Mouse (Mus musculus): ENCODE data around the gene Clstn3.

GRCm38 (mm10) chr6:124458505-124458904 lies 6.1 kb downstream of the Clstn3 start:
- TF ChIP-seq CTCF (IDR thresholded peaks at IDR 0.05; ENCODE audit: borderline replicate concordance, insufficient read depth, low read depth, low read length) (no peak), POLR2A (IDR thresholded peaks at IDR 0.05; ENCODE audit: borderline replicate concordance, insufficient read depth, low read length) (no peak)

All from cerebellum, adult 2 months (tissue).